Mouse (Mus musculus): ENCODE data around the gene Dph6. TPM values are rescaled to one million over a fixed set of nuclear protein-coding genes. Genes with fewer than 3 reads are reported as not detected.
"Not testable (repeated sequence)": the region's sequence is repeated elsewhere in the genome, so short reads cannot be mapped to it uniquely, and the experiment has no call there.

The Dph6 gene
- polyA plus RNA-seq, 1 experiment from 2014 or later = 18.1 TPM

DNA sequence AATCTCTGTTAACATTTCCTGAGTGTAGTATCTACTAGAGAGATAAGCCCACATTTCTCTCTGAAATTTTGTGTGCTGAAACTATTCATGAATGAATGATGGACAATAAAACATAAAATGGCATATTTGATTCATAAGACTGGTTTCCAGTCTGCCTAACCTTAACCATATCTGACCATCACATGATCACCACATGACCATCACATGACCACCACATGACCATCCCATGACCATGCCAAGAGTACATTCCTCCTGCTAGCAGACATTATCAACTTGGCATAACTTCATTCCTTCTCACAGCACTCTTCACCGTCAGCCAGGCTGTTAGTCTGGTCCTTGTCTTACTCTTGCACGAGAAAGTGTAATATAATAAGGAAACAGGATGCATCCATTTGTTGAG lies 10.9 kb downstream of the Dph6 start:
- WGBS = 91% methylated on average over 2 of the region's 2 CpGs
- H3K4me1 ChIP-seq (ENCODE audit: control insufficient read depth, insufficient read depth, low read length) = no peaks in the 10 kb centered on the region
- no peak for ATAC-seq (ENCODE audit: low FRiP score)
- H3K27ac ChIP-seq (ENCODE audit: low read depth, low read length) = no peak overlapping the region
- no peaks in the 10 kb centered on the region for H3K9me3 ChIP-seq (ENCODE audit: control insufficient read depth, low read length)
- H3K4me2 ChIP-seq = no peak overlapping the region
- no peaks in the 10 kb centered on the region for H3K27me3 ChIP-seq (ENCODE audit: control insufficient read depth, insufficient read depth, low read length)
- H3K36me3 ChIP-seq (ENCODE audit: control insufficient read depth, insufficient read depth, low read length) = no peaks in the 10 kb centered on the region
- DNase-seq (ENCODE audit: low spot score, missing footprints) = no peak
- H3K4me3 ChIP-seq (ENCODE audit: low read depth, low read length) = no peak overlapping the region
- H3K9ac ChIP-seq (ENCODE audit: low read length) = no peak overlapping the region

GRCm38 (mm10) chr2:114624683-114625082 lies 30.1 kb downstream of the Dph6 start:
- Histone ChIP-seq H3K36me3 (ENCODE audit: control insufficient read depth, insufficient read depth, low read length) (no peaks in the 10 kb centered on the region), H3K9ac (ENCODE audit: low read length) (no peak overlapping the region), H3K27ac (ENCODE audit: low read depth, low read length) (no peak overlapping the region), H3K4me1 (ENCODE audit: control insufficient read depth, insufficient read depth, low read length) (0 out of 2 replicates have a peak, but pooled peaks cover 2% of the 10 kb centered on the region), H3K4me2 (no peak overlapping the region), H3K9me3 (ENCODE audit: control insufficient read depth, low read length) (no peaks in the 10 kb centered on the region), H3K27me3 (ENCODE audit: control insufficient read depth, insufficient read depth, low read length) (no peaks in the 10 kb centered on the region), H3K4me3 (ENCODE audit: low read depth, low read length) (no peak overlapping the region)
- DNase-seq (ENCODE audit: low spot score, missing footprints) (no peak), ATAC-seq (ENCODE audit: low FRiP score) (no peak)
- WGBS = 67% methylated on average over 4 of the region's 4 CpGs

DNA sequence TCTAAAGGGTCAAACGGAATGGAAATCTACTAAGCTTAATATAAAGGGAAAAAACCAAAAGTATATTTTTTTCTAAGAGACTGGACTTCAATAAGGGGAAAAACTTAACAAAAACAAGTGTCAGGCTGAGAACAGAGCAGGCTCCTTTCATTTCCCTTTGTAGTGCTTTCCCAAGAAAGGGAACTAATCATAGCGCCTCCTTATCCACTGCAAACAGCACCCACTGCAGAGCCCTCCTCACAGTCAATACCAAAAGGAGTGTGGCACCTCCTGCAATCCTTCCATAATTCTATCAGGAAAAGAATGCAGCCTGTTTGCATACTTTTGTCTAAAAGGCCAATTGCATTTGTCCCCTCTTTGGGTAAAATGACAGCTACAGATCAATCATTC lies 32.2 kb downstream of the Dph6 start:
- Histone ChIP-seq H3K4me1 (ENCODE audit: control insufficient read depth, insufficient read depth, low read length) (0 out of 2 replicates have a peak, but pooled peaks cover 2% of the 10 kb centered on the region), H3K4me2 (no peak overlapping the region), H3K4me3 (ENCODE audit: low read depth, low read length) (no peak overlapping the region), H3K36me3 (ENCODE audit: control insufficient read depth, insufficient read depth, low read length) (no peaks in the 10 kb centered on the region), H3K27ac (ENCODE audit: low read depth, low read length) (no peak overlapping the region), H3K9ac (ENCODE audit: low read length) (no peak overlapping the region), H3K9me3 (ENCODE audit: control insufficient read depth, low read length) (no peaks in the 10 kb centered on the region), H3K27me3 (ENCODE audit: control insufficient read depth, insufficient read depth, low read length) (no peaks in the 10 kb centered on the region)
- ATAC-seq (ENCODE audit: low FRiP score) (peak; percentile 66), DNase-seq (ENCODE audit: low spot score, missing footprints) (no peak)
- 9% methylated on average over 2 of the region's 2 CpGs for WGBS

GRCm38 (mm10) chr2:114621781-114622549 lies 32.8 kb downstream of the Dph6 start:
- DNase-seq (ENCODE audit: low spot score, missing footprints) (no peak), ATAC-seq (ENCODE audit: low FRiP score) (peak; percentile 72)
- Histone ChIP-seq H3K36me3 (ENCODE audit: control insufficient read depth, insufficient read depth, low read length) (no peaks in the 10 kb centered on the region), H3K4me3 (ENCODE audit: low read depth, low read length) (no peak overlapping the region), H3K27me3 (ENCODE audit: control insufficient read depth, insufficient read depth, low read length) (no peaks in the 10 kb centered on the region), H3K9ac (ENCODE audit: low read length) (no peak overlapping the region), H3K9me3 (ENCODE audit: control insufficient read depth, low read length) (no peaks in the 10 kb centered on the region), H3K4me1 (ENCODE audit: control insufficient read depth, insufficient read depth, low read length) (0 out of 2 replicates have a peak, but pooled peaks cover 2% of the 10 kb centered on the region), H3K27ac (ENCODE audit: low read depth, low read length) (no peak overlapping the region), H3K4me2 (no peak overlapping the region)
- WGBS = 47% methylated on average over 5 of the region's 5 CpGs

DNA sequence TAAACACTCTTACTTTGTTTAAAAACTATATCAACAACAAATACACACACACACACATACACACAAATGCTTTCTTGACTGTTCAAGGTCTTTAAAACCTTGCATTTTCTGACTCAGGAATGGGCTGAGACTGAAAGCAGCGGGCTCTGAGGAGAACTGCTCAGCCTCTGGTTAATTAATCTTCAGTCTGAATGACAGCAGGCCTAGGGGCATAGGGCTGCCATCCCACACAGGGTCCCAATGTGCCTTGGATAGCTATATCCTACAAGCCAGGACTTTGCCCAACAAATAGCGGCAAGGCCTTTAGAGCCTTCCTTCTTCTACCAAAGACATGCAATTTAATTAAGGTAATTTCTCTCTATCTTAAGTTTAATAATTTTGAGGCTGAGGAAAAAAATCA lies 43.2 kb downstream of the Dph6 start:
- no peak overlapping the region for H3K27ac ChIP-seq (ENCODE audit: low read depth, low read length)
- no peaks in the 10 kb centered on the region for H3K36me3 ChIP-seq (ENCODE audit: control insufficient read depth, insufficient read depth, low read length)
- no peak overlapping the region for H3K4me2 ChIP-seq
- H3K27me3 ChIP-seq (ENCODE audit: control insufficient read depth, insufficient read depth, low read length) = no peaks in the 10 kb centered on the region
- H3K4me1 ChIP-seq (ENCODE audit: control insufficient read depth, insufficient read depth, low read length) = no peaks in the 10 kb centered on the region
- H3K9ac ChIP-seq (ENCODE audit: low read length) = no peak overlapping the region
- H3K4me3 ChIP-seq (ENCODE audit: low read depth, low read length) = no peak overlapping the region
- ATAC-seq (ENCODE audit: low FRiP score) = peak; percentile 73
- H3K9me3 ChIP-seq (ENCODE audit: control insufficient read depth, low read length) = no peaks in the 10 kb centered on the region
- no peak for DNase-seq (ENCODE audit: low spot score, missing footprints)
- 52% methylated on average over 2 of the region's 2 CpGs for WGBS

DNA sequence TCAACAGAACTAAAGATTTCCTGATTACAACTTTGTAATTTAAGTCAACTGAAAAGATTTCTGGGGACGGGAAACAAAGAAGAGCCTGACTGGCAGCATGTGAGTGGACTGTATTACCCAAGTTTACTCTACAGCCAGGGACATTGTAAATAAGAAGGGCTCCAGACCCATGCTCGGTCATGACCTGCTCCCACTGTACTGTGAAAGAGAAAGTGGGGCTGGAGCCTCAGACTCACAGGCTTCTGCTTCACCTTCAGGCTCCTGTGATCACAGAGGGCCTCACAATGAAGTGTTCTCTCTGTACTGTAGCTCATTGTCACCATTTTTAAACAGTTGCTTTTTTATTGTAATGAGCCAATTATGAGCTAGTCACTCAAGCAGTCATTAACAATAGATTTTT lies 44.7 kb downstream of the Dph6 start:
- ATAC-seq (ENCODE audit: low FRiP score) (peak; percentile 69), DNase-seq (ENCODE audit: low spot score, missing footprints) (no peak)
- Histone ChIP-seq H3K9ac (ENCODE audit: low read length) (no peak overlapping the region), H3K27ac (ENCODE audit: low read depth, low read length) (no peak overlapping the region), H3K36me3 (ENCODE audit: control insufficient read depth, insufficient read depth, low read length) (no peaks in the 10 kb centered on the region), H3K4me2 (no peak overlapping the region), H3K4me3 (ENCODE audit: low read depth, low read length) (no peak overlapping the region), H3K4me1 (ENCODE audit: control insufficient read depth, insufficient read depth, low read length) (no peaks in the 10 kb centered on the region), H3K9me3 (ENCODE audit: control insufficient read depth, low read length) (no peaks in the 10 kb centered on the region), H3K27me3 (ENCODE audit: control insufficient read depth, insufficient read depth, low read length) (no peaks in the 10 kb centered on the region)
- WGBS = 45% methylated on average over 2 of the region's 2 CpGs

DNA sequence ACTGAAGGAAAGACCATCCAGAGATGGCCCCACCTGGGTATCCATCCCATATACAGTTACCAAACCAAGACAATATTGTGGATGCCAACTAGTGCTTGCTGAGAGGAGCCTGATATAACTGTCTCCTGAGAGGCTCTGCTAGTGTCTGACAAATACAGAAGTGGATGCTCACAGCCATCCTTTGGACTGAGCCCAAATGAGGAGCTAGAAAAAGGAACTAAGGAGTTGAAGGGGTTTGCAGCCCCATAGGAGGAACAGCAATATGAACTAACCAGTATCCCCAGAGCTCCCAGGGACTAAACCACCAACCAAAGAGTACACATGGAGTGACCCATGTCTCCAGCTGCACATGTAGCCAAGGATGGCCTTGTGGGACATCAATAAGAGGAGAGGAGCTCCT lies 49.6 kb downstream of the Dph6 start:
- not testable (repeated sequence) for H3K4me3 ChIP-seq (ENCODE audit: low read depth, low read length); ATAC-seq (ENCODE audit: low FRiP score); H3K27me3 ChIP-seq (ENCODE audit: control insufficient read depth, insufficient read depth, low read length); DNase-seq (ENCODE audit: low spot score, missing footprints); H3K4me1 ChIP-seq (ENCODE audit: control insufficient read depth, insufficient read depth, low read length); H3K9me3 ChIP-seq (ENCODE audit: control insufficient read depth, low read length); H3K9ac ChIP-seq (ENCODE audit: low read length); H3K27ac ChIP-seq (ENCODE audit: low read depth, low read length); H3K4me2 ChIP-seq; H3K36me3 ChIP-seq (ENCODE audit: control insufficient read depth, insufficient read depth, low read length)

GRCm38 (mm10) chr2:114601174-114601573 lies 53.6 kb downstream of the Dph6 start:
- Histone ChIP-seq H3K4me2 (no peak overlapping the region), H3K9me3 (ENCODE audit: control insufficient read depth, low read length) (no peaks in the 10 kb centered on the region), H3K36me3 (ENCODE audit: control insufficient read depth, insufficient read depth, low read length) (no peaks in the 10 kb centered on the region), H3K27me3 (ENCODE audit: control insufficient read depth, insufficient read depth, low read length) (no peaks in the 10 kb centered on the region), H3K27ac (ENCODE audit: low read depth, low read length) (no peak overlapping the region), H3K9ac (ENCODE audit: low read length) (no peak overlapping the region), H3K4me3 (ENCODE audit: low read depth, low read length) (no peak overlapping the region), H3K4me1 (ENCODE audit: control insufficient read depth, insufficient read depth, low read length) (no peaks in the 10 kb centered on the region)
- 94% methylated on average over 3 of the region's 3 CpGs for WGBS
- DNase-seq (ENCODE audit: low spot score, missing footprints) (no peak), ATAC-seq (ENCODE audit: low FRiP score) (no peak)

GRCm38 (mm10) chr2:114599793-114600192 lies 55.0 kb downstream of the Dph6 start:
- 90% methylated on average over 2 of the region's 2 CpGs for WGBS
- DNase-seq (ENCODE audit: low spot score, missing footprints) = no peak
- no peaks in the 10 kb centered on the region for H3K9me3 ChIP-seq (ENCODE audit: control insufficient read depth, low read length)
- no peaks in the 10 kb centered on the region for H3K4me1 ChIP-seq (ENCODE audit: control insufficient read depth, insufficient read depth, low read length)
- no peak overlapping the region for H3K4me3 ChIP-seq (ENCODE audit: low read depth, low read length)
- H3K27ac ChIP-seq (ENCODE audit: low read depth, low read length) = no peak overlapping the region
- no peaks in the 10 kb centered on the region for H3K27me3 ChIP-seq (ENCODE audit: control insufficient read depth, insufficient read depth, low read length)
- H3K36me3 ChIP-seq (ENCODE audit: control insufficient read depth, insufficient read depth, low read length) = no peaks in the 10 kb centered on the region
- no peak overlapping the region for H3K9ac ChIP-seq (ENCODE audit: low read length)
- ATAC-seq (ENCODE audit: low FRiP score) = no peak
- H3K4me2 ChIP-seq = no peak overlapping the region
